Mouse (Mus musculus): Measurements from ENCODE around the gene E030018B13Rik.

GRCm38 (mm10) chr7:63879583-63879982, 37.1 kb upstream of the E030018B13Rik start:
- TF ChIP-seq TAL1 (IDR thresholded peaks at IDR 0.05; ENCODE audit: low read length) (no peak), GATA1 (IDR thresholded peaks at IDR 0.05; ENCODE audit: low read length) (no peak)

Data from erythroblast, embryonic 14.5 days (primary cell).